Mouse (Mus musculus) heart, adult 2 months (tissue): ENCODE measurements around the gene Tbc1d2b.

ENCODE experiments used
- CTCF ChIP-seq: fragments of 200-600 bp; IDR thresholded peaks from 2 replicates; pipeline ENCODE4 v1.8.1; 2022; ENCODE audit warnings: antibody characterized with exemption, mild to moderate bottlenecking, moderate library complexity
- POLR2A ChIP-seq: fragments of 200-500 bp; IDR thresholded peaks from 2 replicates; pipeline ENCODE4 v1.6.1; 2011; ENCODE audit warnings: mild to moderate bottlenecking, low read depth, low read length, control low read depth; ENCODE audit not compliant: insufficient read depth

DNA sequence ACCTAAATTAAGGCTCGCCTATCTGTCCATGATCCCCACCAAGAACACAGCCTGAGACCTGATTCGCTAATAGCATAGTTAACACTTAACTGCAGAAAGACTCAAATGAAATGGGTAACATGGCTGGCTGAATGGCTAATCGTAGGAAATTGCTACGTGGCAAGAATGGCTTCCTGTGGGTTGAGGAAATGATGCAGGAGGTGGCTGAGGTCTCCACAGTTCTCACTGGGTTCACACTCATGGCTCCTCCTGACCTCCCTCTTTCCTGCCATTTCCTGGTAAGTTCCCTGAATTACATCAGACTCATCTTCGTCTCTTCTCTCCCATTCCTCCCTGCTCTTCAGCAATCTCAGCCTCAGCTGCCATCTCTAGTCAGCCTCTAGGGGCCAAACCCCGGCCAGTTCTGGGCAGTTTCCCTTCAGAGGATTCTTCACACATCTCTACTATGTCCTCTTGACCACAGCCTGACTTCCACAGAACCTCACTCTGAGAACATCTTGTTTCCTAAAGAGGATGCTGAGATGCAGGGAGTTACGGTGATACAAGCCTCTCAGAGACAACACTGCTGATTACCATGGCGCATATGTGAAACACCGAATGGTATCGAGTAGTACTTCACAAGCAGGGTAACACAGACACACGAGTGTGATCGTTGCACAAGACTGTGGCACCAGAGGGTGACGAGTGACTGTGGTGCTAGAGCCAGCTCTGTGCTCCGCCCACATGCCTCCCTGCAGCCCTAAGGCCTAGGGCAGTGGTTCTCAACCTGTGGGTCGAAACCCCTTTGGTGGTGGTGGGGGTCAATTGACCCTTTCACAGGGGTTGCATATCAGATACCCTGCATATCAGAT is 26.1 kb downstream of the Tbc1d2b start:
- TF ChIP-seq CTCF, result no peak
- no peak for TF ChIP-seq POLR2A
